Mouse (Mus musculus) myocyte (in vitro differentiated cells): ENCODE data around the gene Car8. TPM values are rescaled to one million over a fixed set of nuclear protein-coding genes. Genes with fewer than 3 reads are reported as not detected.
A peak's percentile ranks its signal among the peaks of the same experiment; 100 is the strongest.

Experiments used
- H3K27me3 ChIP-seq: one replicate; pipeline ENCODE4 v1.6.1; 2011; ENCODE audit not compliant: control insufficient read depth, insufficient read depth, insufficient read length
- H3K36me3 ChIP-seq: one replicate; pipeline ENCODE4 v1.6.1; 2011; ENCODE audit not compliant: control insufficient read depth, insufficient read depth
- H3K4me2 ChIP-seq: one replicate; pipeline ENCODE4 v1.6.1; 2011; ENCODE audit warnings: low read depth, control low read depth
- H3K4me3 ChIP-seq: one replicate; pipeline ENCODE4 v1.5.1; 2011; ENCODE audit warnings: mild to moderate bottlenecking, control low read depth, moderate library complexity
- H3K79me2 ChIP-seq: one replicate; pipeline ENCODE4 v1.6.1; 2011; ENCODE audit not compliant: control insufficient read depth, insufficient read depth
- H3ac ChIP-seq: one replicate; pipeline ENCODE4 v1.6.1; 2011; ENCODE audit not compliant: control insufficient read depth, insufficient read length
- CEBPB ChIP-seq: IDR thresholded peaks from 2 replicates; pipeline ENCODE4 v1.6.1; 2011; ENCODE audit warnings: mild to moderate bottlenecking, moderate library complexity; ENCODE audit not compliant: poor library complexity, insufficient read depth, severe bottlenecking
- E2F4 ChIP-seq: IDR thresholded peaks from one replicate; pipeline ENCODE4 v1.6.1; 2011; ENCODE audit warnings: mild to moderate bottlenecking, control low read depth, moderate library complexity; ENCODE audit not compliant: insufficient read depth
- MAX ChIP-seq: IDR thresholded peaks from one replicate; pipeline ENCODE4 v1.6.1; 2011; ENCODE audit warnings: low read depth, mild to moderate bottlenecking, control low read depth
- MYOD1 ChIP-seq, 3 experiments: IDR thresholded peaks; one replicate each; pipeline ENCODE4 v1.6.1; 2011; ENCODE audit warnings: control low read depth in 2 of 3, low read depth in 2 of 3, mild to moderate bottlenecking in 2 of 3, moderate library complexity in 1 of 3; ENCODE audit not compliant: insufficient read length in 2 of 3, control insufficient read depth in 1 of 3
- MYOG ChIP-seq, 3 experiments: IDR thresholded peaks; one replicate each; pipeline ENCODE4 v1.6.1; 2011; ENCODE audit warnings: control low read depth in 2 of 3, low read depth in 2 of 3, mild to moderate bottlenecking in 2 of 3; ENCODE audit not compliant: insufficient read length in 2 of 3, control insufficient read depth in 1 of 3, insufficient read depth in 1 of 3
- POLR2A ChIP-seq: IDR thresholded peaks from one replicate; pipeline ENCODE4 v1.6.1; 2011; ENCODE audit warnings: low read depth, mild to moderate bottlenecking, control low read depth, moderate library complexity; ENCODE audit not compliant: insufficient read length
- POLR2AphosphoS2 ChIP-seq: IDR thresholded peaks from one replicate; pipeline ENCODE4 v1.6.1; 2011; ENCODE audit warnings: low read depth, control low read depth; ENCODE audit not compliant: insufficient read length
- REST ChIP-seq: IDR thresholded peaks from one replicate; pipeline ENCODE4 v1.6.1; 2011; ENCODE audit warnings: mild to moderate bottlenecking, control low read depth, moderate library complexity; ENCODE audit not compliant: insufficient read depth, insufficient read length
- SRF ChIP-seq: IDR thresholded peaks from one replicate; pipeline ENCODE4 v1.6.1; 2011; ENCODE audit warnings: low read depth; ENCODE audit not compliant: control insufficient read depth, insufficient read length
- TCF12 ChIP-seq: IDR thresholded peaks from one replicate; pipeline ENCODE4 v1.6.1; 2011; ENCODE audit warnings: mild to moderate bottlenecking, control low read depth; ENCODE audit not compliant: poor library complexity, insufficient read depth, severe bottlenecking
- TCF3 ChIP-seq: IDR thresholded peaks from one replicate; pipeline ENCODE4 v1.6.1; 2011; ENCODE audit warnings: low read depth, control low read depth; ENCODE audit not compliant: insufficient read length
- USF1 ChIP-seq: IDR thresholded peaks from one replicate; pipeline ENCODE4 v1.6.1; 2011; ENCODE audit warnings: low read depth, mild to moderate bottlenecking, control low read depth, moderate library complexity
- polyA plus RNA-seq: library from polyadenylated mRNA; unstranded; fragments of >200 nt; fragmentation: generic; extraction: Trizol; gene quantifications from one replicate; pipeline ENCODE4 v1.2.1, GENCODE M21; 2012; ENCODE audit warnings: missing spikeins

Gene Car8
- polyA plus RNA-seq = 0.37 TPM

- TF ChIP-seq MYOG (IDR thresholded peaks at IDR 0.05; ENCODE audit: control insufficient read depth in 1 of 3, insufficient read depth in 1 of 3, insufficient read length in 2 of 3, low read depth in 2 of 3) (peak in 1 of 3 experiments; percentile 38), MYOD1 (IDR thresholded peaks at IDR 0.05; ENCODE audit: control insufficient read depth in 1 of 3, insufficient read length in 2 of 3, low read depth in 2 of 3) (peak in 1 of 3 experiments; percentile 49), E2F4 (no peak), USF1 (no peak)
- Histone ChIP-seq H3K79me2 (no peaks in the 10 kb centered on the region), H3ac (no peak within 1 kb of the TSS), H3K27me3 (no peaks in the 10 kb centered on the region), H3K4me3 (peak within 1 kb of the TSS; percentile 25), H3K4me2 (peak within 1 kb of the TSS; percentile 84), H3K36me3 (no peaks in the 10 kb centered on the region)
Observed at GRCm38 (mm10) chr4:8238560-8239305, at the start of gene Car8. Gene Car8, minus strand, starts transcription at chr4:8239041.

- Histone ChIP-seq H3ac (no peak overlapping the region), H3K36me3 (no peaks in the 10 kb centered on the region), H3K4me3 (no peak overlapping the region), H3K27me3 (no peaks in the 10 kb centered on the region), H3K79me2 (no peaks in the 10 kb centered on the region), H3K4me2 (no peak overlapping the region)
- TF ChIP-seq USF1 (no peak), MAX (no peak), TCF3 (no peak), CEBPB (no peak), POLR2AphosphoS2 (no peak), SRF (no peak), E2F4 (no peak), POLR2A (no peak), MYOG (IDR thresholded peaks at IDR 0.05; ENCODE audit: control insufficient read depth in 1 of 3, insufficient read depth in 1 of 3, insufficient read length in 2 of 3, low read depth in 2 of 3) (no peak), TCF12 (no peak)
Observed at GRCm38 (mm10) chr4:8284934-8285333, 46.1 kb upstream of the Car8 start.

- no peaks in the 10 kb centered on the region for H3K36me3 ChIP-seq
- H3K79me2 ChIP-seq = no peaks in the 10 kb centered on the region
- TF ChIP-seq E2F4 = no peak
- no peak for TF ChIP-seq SRF
- no peak for TF ChIP-seq CEBPB
- TF ChIP-seq USF1 = no peak
- no peak for TF ChIP-seq POLR2A
- TF ChIP-seq REST = no peak
- TF ChIP-seq MAX = no peak
- no peak for TF ChIP-seq TCF12
- no peak for TF ChIP-seq TCF3
- no peak for TF ChIP-seq MYOD1 (IDR thresholded peaks at IDR 0.05; ENCODE audit: control insufficient read depth in 1 of 3, insufficient read length in 2 of 3, low read depth in 2 of 3)
- TF ChIP-seq POLR2AphosphoS2 = no peak
- no peak for TF ChIP-seq MYOG (IDR thresholded peaks at IDR 0.05; ENCODE audit: control insufficient read depth in 1 of 3, insufficient read depth in 1 of 3, insufficient read length in 2 of 3, low read depth in 2 of 3)
- no peak overlapping the region for H3K4me3 ChIP-seq
- no peak overlapping the region for H3K4me2 ChIP-seq
- no peaks in the 10 kb centered on the region for H3K27me3 ChIP-seq
- no peak overlapping the region for H3ac ChIP-seq
Observed at GRCm38 (mm10) chr4:8278159-8278558, 39.3 kb upstream of the Car8 start.

- H3K27me3 ChIP-seq = no peaks in the 10 kb centered on the region
- H3K36me3 ChIP-seq = no peaks in the 10 kb centered on the region
- H3K4me2 ChIP-seq = no peak overlapping the region
- H3ac ChIP-seq = no peak overlapping the region
- H3K79me2 ChIP-seq = no peaks in the 10 kb centered on the region
- no peak overlapping the region for H3K4me3 ChIP-seq
- no peak for TF ChIP-seq MAX
- TF ChIP-seq REST = no peak
- no peak for TF ChIP-seq E2F4
- TF ChIP-seq CEBPB = no peak
- TF ChIP-seq USF1 = no peak
- TF ChIP-seq TCF3 = no peak
- no peak for TF ChIP-seq MYOG (IDR thresholded peaks at IDR 0.05; ENCODE audit: control insufficient read depth in 1 of 3, insufficient read depth in 1 of 3, insufficient read length in 2 of 3, low read depth in 2 of 3)
- TF ChIP-seq MYOD1 (IDR thresholded peaks at IDR 0.05; ENCODE audit: control insufficient read depth in 1 of 3, insufficient read length in 2 of 3, low read depth in 2 of 3) = no peak
- no peak for TF ChIP-seq SRF
- TF ChIP-seq TCF12 = no peak
- TF ChIP-seq POLR2A = no peak
- no peak for TF ChIP-seq POLR2AphosphoS2
Observed at GRCm38 (mm10) chr4:8249805-8250204, 11.0 kb upstream of the Car8 start.
